Mouse (Mus musculus): ENCODE results near the gene Rai14. TPM values are rescaled to one million over a fixed set of nuclear protein-coding genes. Genes with fewer than 3 reads are reported as not detected.

The Rai14 gene
- 78.9 and 87.3 TPM in 2 replicates for polyA plus RNA-seq (2015; fragmentation: Nextera tagmentation; extraction: Ambion mirVana)

DNA sequence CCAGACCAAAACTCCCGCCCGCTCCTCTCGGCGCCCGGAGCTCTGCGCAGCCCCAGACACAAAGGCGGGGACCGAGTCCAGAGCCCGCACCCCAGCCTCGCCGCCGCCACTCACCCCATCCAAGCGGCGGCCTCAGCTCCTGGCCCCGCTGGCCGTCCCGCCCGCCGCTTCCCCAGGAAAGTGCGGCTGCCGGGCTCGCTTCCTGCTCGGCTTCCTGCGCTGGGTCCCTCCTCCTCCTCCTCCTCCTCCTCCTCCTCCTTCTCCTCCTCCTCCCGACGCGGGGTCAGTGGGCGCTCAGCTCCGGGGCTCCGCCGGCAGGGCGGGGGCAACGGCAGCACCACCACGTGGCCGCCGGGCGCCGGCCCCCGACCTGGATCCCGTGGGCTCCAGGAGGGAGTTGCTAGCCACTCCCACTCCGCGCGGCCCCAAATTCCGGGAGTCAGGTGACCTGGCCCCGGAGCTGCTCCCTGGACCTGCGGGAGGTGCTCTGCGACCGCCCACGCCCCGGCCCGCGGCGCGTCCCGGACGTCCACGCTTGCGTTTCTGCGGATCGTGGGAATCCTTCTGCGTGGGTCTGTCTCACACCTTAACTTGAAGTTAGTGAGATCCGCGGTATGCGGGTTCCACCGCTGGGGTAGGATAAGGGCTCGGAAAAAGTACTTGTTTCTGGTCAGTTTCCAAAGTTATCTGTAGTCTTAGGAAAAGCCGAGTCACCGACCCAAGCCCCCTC lies at the start of gene Rai14:
TSS of gene Rai14 (minus strand) at position 216 of the 730 bp plus-strand sequence.
- Histone ChIP-seq H3K4me1 (peaks cover 30% of the 10 kb centered on the region), H3K9ac (peak within 1 kb of the TSS; percentile 98), H3K9me3 (peaks cover 5% of the 10 kb centered on the region; the same call in 1 of the 2 replicates), H3K27me3 (no peaks in the 10 kb centered on the region), H3K4me2 (peak within 1 kb of the TSS; percentile 77), H3K27ac (peak within 1 kb of the TSS; percentile 93), H3K4me3 (peak within 1 kb of the TSS; percentile 91), H3K36me3 (peaks cover 11% of the 10 kb centered on the region; the same call in 1 of the 2 replicates)
- under 1% methylated on average over 63 of the region's 68 CpGs for WGBS
- ATAC-seq (ENCODE audit: insufficient number of reproducible peaks, insufficient read depth, low FRiP score, low TSS enrichment, low read depth): peak; percentile 85

- ATAC-seq (ENCODE audit: insufficient number of reproducible peaks, insufficient read depth, low FRiP score, low TSS enrichment, low read depth): no peak
- Histone ChIP-seq H3K27ac (no peak overlapping the region), H3K27me3 (no peaks in the 10 kb centered on the region), H3K4me1 (peaks cover 13% of the 10 kb centered on the region), H3K36me3 (no peaks in the 10 kb centered on the region), H3K9me3 (no peaks in the 10 kb centered on the region), H3K4me3 (no peak overlapping the region), H3K4me2 (no peak overlapping the region), H3K9ac (no peak overlapping the region)
- 94% methylated on average over 6 of the region's 6 CpGs for WGBS
These were observed 47.0 kb upstream of the Rai14 start for GRCm38 (mm10) chr15:10761441-10761840.

GRCm38 (mm10) chr15:10760006-10760405 lies 45.6 kb upstream of the Rai14 start:
- no peak overlapping the region for H3K27ac ChIP-seq
- no peak overlapping the region for H3K4me3 ChIP-seq
- no peak overlapping the region for H3K4me2 ChIP-seq
- no peaks in the 10 kb centered on the region for H3K9me3 ChIP-seq
- no peaks in the 10 kb centered on the region for H3K27me3 ChIP-seq
- no peaks in the 10 kb centered on the region for H3K36me3 ChIP-seq
- no peak for ATAC-seq (ENCODE audit: insufficient number of reproducible peaks, insufficient read depth, low FRiP score, low TSS enrichment, low read depth)
- no peak overlapping the region for H3K9ac ChIP-seq
- WGBS: 59% methylated on average over 12 of the region's 12 CpGs
- H3K4me1 ChIP-seq: peaks cover 13% of the 10 kb centered on the region

GRCm38 (mm10) chr15:10759440-10759839 lies 45.0 kb upstream of the Rai14 start:
- ATAC-seq (ENCODE audit: insufficient number of reproducible peaks, insufficient read depth, low FRiP score, low TSS enrichment, low read depth): no peak
- Histone ChIP-seq H3K4me3 (no peak overlapping the region), H3K36me3 (no peaks in the 10 kb centered on the region), H3K27me3 (no peaks in the 10 kb centered on the region), H3K4me1 (peaks cover 13% of the 10 kb centered on the region), H3K9ac (no peak overlapping the region), H3K4me2 (no peak overlapping the region), H3K27ac (no peak overlapping the region), H3K9me3 (no peaks in the 10 kb centered on the region)
- 93% methylated on average over 4 of the region's 4 CpGs for WGBS

- Histone ChIP-seq H3K36me3 (no peaks in the 10 kb centered on the region), H3K27me3 (no peaks in the 10 kb centered on the region), H3K4me3 (no peak overlapping the region), H3K9ac (no peak overlapping the region), H3K27ac (no peak overlapping the region), H3K4me2 (no peak overlapping the region), H3K4me1 (peaks cover 13% of the 10 kb centered on the region), H3K9me3 (no peaks in the 10 kb centered on the region)
- no peak for ATAC-seq (ENCODE audit: insufficient number of reproducible peaks, insufficient read depth, low FRiP score, low TSS enrichment, low read depth)
These were observed 44.4 kb upstream of the Rai14 start for GRCm38 (mm10) chr15:10758808-10759207.

DNA sequence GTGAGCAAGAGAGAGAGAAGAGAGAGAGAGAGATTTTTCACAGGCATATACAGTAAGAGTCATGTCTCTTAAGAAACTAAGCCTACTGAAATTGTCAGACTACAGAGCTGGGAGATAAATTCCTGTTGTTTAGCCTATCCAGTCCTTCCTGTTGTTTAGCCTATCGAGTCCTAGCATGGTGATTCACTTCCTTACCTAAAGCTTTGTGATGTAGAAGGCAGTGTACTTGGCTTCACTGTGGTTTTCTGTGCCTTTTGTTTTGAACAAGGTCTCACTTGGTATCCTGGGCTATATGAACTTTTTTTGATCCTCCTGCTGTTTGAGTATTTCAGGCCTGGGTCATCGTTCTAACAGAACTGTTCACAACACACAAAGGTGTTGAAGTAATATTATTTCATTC lies 36.7 kb upstream of the Rai14 start:
- H3K36me3 ChIP-seq: no peaks in the 10 kb centered on the region
- no peak for ATAC-seq (ENCODE audit: insufficient number of reproducible peaks, insufficient read depth, low FRiP score, low TSS enrichment, low read depth)
- WGBS: 81% methylated on average over 2 of the region's 2 CpGs
- H3K27me3 ChIP-seq: no peaks in the 10 kb centered on the region
- H3K4me2 ChIP-seq: no peak overlapping the region
- H3K9me3 ChIP-seq: no peaks in the 10 kb centered on the region
- no peak overlapping the region for H3K4me3 ChIP-seq
- no peak overlapping the region for H3K9ac ChIP-seq
- H3K4me1 ChIP-seq: peaks cover 14% of the 10 kb centered on the region
- no peak overlapping the region for H3K27ac ChIP-seq

DNA sequence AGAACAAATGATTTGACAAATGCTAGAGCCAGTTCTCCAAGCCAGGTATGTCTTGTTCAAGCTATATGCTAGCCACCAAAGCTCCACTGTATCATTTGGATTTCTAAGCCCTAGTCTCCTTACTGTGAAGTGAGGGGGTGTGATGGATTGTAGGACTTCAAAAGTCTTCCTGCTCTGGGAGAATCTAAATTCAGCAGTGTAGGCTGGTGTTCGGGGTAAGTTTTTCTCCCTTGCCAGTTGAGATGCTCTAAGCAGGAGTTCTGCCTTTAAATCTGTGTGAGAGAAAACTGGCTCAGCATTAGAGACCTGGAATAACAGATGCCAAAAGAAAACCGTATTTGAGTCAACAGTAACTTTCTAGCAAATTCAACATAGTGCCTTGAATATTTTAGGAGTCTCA lies 35.9 kb upstream of the Rai14 start:
- no peak for ATAC-seq (ENCODE audit: insufficient number of reproducible peaks, insufficient read depth, low FRiP score, low TSS enrichment, low read depth)
- Histone ChIP-seq H3K27ac (no peak overlapping the region), H3K9me3 (no peaks in the 10 kb centered on the region), H3K27me3 (no peaks in the 10 kb centered on the region), H3K36me3 (no peaks in the 10 kb centered on the region), H3K4me3 (no peak overlapping the region), H3K9ac (no peak overlapping the region), H3K4me2 (no peak overlapping the region), H3K4me1 (peaks cover 21% of the 10 kb centered on the region)
- WGBS: 81% methylated on average over 2 of the region's 2 CpGs

- H3K4me1 ChIP-seq: peaks cover 21% of the 10 kb centered on the region
- H3K4me3 ChIP-seq: no peak overlapping the region
- H3K36me3 ChIP-seq: no peaks in the 10 kb centered on the region
- no peak overlapping the region for H3K4me2 ChIP-seq
- no peak for ATAC-seq (ENCODE audit: insufficient number of reproducible peaks, insufficient read depth, low FRiP score, low TSS enrichment, low read depth)
- 65% methylated on average over 4 of the region's 4 CpGs for WGBS
- no peaks in the 10 kb centered on the region for H3K9me3 ChIP-seq
- H3K9ac ChIP-seq: no peak overlapping the region
- no peak overlapping the region for H3K27ac ChIP-seq
- H3K27me3 ChIP-seq: no peaks in the 10 kb centered on the region
These were observed 35.3 kb upstream of the Rai14 start for GRCm38 (mm10) chr15:10749678-10750077.

DNA sequence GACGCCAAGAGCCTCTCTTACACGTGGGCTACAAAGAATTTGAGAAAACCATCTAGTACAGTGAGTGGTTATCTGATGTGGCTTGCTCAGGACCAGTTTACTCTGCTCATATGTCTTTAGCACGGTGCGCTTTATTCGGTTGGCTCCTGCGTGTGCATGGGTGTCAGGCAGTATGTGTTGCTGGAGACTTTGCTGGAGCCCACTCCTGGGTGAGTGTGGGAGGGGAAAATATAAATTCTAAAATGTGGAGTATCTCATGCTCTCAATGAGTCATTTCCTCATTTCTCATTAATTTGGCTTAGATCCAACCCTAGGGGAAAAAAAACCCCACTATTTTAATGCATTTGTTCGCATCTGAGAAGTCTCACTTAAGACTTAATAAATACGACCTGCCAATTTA lies 33.2 kb upstream of the Rai14 start:
- WGBS: 46% methylated on average over 8 of the region's 8 CpGs
- H3K27ac ChIP-seq: no peak overlapping the region
- peak; percentile 26; the same call in 1 of the 2 replicates for ATAC-seq (ENCODE audit: insufficient number of reproducible peaks, insufficient read depth, low FRiP score, low TSS enrichment, low read depth)
- no peak overlapping the region for H3K9ac ChIP-seq
- H3K36me3 ChIP-seq: no peaks in the 10 kb centered on the region
- H3K27me3 ChIP-seq: no peaks in the 10 kb centered on the region
- H3K9me3 ChIP-seq: no peaks in the 10 kb centered on the region
- peaks cover 21% of the 10 kb centered on the region for H3K4me1 ChIP-seq
- H3K4me2 ChIP-seq: peak overlapping the region; percentile 26; the same call in 1 of the 2 replicates
- no peak overlapping the region for H3K4me3 ChIP-seq

GRCm38 (mm10) chr15:10747226-10747625 lies 32.8 kb upstream of the Rai14 start:
- H3K27me3 ChIP-seq: no peaks in the 10 kb centered on the region
- H3K4me2 ChIP-seq: peak overlapping the region; percentile 26
- H3K9ac ChIP-seq: no peak overlapping the region
- no peak for ATAC-seq (ENCODE audit: insufficient number of reproducible peaks, insufficient read depth, low FRiP score, low TSS enrichment, low read depth)
- no peak overlapping the region for H3K4me3 ChIP-seq
- no peaks in the 10 kb centered on the region for H3K36me3 ChIP-seq
- no peak overlapping the region for H3K27ac ChIP-seq
- peaks cover 21% of the 10 kb centered on the region for H3K4me1 ChIP-seq
- WGBS: 27% methylated on average over 4 of the region's 4 CpGs
- no peaks in the 10 kb centered on the region for H3K9me3 ChIP-seq

- Histone ChIP-seq H3K36me3 (no peaks in the 10 kb centered on the region), H3K27ac (no peak overlapping the region), H3K9ac (no peak overlapping the region), H3K4me1 (peaks cover 21% of the 10 kb centered on the region), H3K4me2 (no peak overlapping the region), H3K9me3 (no peaks in the 10 kb centered on the region), H3K27me3 (no peaks in the 10 kb centered on the region), H3K4me3 (no peak overlapping the region)
- ATAC-seq (ENCODE audit: insufficient number of reproducible peaks, insufficient read depth, low FRiP score, low TSS enrichment, low read depth): no peak
- 59% methylated on average over 4 of the region's 4 CpGs for WGBS
These were observed 32.1 kb upstream of the Rai14 start for GRCm38 (mm10) chr15:10746303-10747051.

DNA sequence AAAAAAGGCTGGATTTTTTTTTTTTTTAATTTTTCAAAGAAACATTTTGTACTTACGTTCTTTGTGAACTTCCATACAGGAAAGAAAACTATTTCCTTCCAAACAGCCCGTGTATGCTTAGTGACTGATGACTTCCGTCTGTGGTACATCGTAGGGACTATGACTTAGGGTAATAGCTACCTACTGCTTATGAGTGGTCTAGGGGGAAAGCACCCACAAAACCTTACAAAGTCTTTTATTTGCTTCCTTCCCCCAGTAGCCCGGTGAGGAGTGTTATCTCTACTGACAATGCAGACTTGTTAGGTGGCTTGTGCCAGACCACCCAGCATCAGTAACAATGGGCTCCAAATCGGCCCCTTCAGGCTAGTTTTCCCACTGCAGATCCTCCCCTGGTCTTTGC lies 28.0 kb upstream of the Rai14 start:
- Histone ChIP-seq H3K27ac (no peak overlapping the region), H3K9me3 (no peaks in the 10 kb centered on the region), H3K4me3 (no peak overlapping the region), H3K4me1 (peaks cover 34% of the 10 kb centered on the region), H3K27me3 (no peaks in the 10 kb centered on the region), H3K9ac (no peak overlapping the region), H3K36me3 (no peaks in the 10 kb centered on the region), H3K4me2 (no peak overlapping the region)
- WGBS: 65% methylated on average over 6 of the region's 6 CpGs
- no peak for ATAC-seq (ENCODE audit: insufficient number of reproducible peaks, insufficient read depth, low FRiP score, low TSS enrichment, low read depth)

Measured in embryonic facial prominence, embryonic 13.5 days (tissue).